In genomic region chr12:49400036-49400852, GRCm38 (mm10) we compare ENCODE assay signal across 14 mouse cellular contexts. TPM values are rescaled to one million over a fixed set of nuclear protein-coding genes. Genes with fewer than 3 reads are reported as not detected.
DNase-seq lines count a peak whose midpoint lies in the region; ATAC-seq and TF ChIP-seq lines count a peak whose summit lies in the region.
"Had no signal": no experiment of that assay in that cellular context is flagged by ENCODE, and none has a peak within 500 bp of the region (broad histone marks: within the 10 kb centered on the region; RNA-seq: fewer than 3 reads in every experiment).

No protein-coding gene starts in this region.

- no peaks in the 10 kb centered on the region for H3K9me3 ChIP-seq in heart, embryonic 16.5 days (replicated peaks; ENCODE audit: control insufficient read depth, low read length)
- no peaks in the 10 kb centered on the region for H3K9me3 ChIP-seq in E14TG2a.4 (ENCODE audit: low read length)
- H3K9me3 ChIP-seq in limb, embryonic 11.5 days (ENCODE audit: control insufficient read depth, low read length), result no peaks in the 10 kb centered on the region

- no peak for TF ChIP-seq POLR2A in embryonic fibroblast, embryonic 13.5 days (IDR thresholded peaks at IDR 0.05; ENCODE audit: low read depth, low read length)

- TF ChIP-seq CTCF in E14TG2a.4 (conservative IDR thresholded peaks at IDR 0.05; ENCODE audit: low read length), result no peak
- TF ChIP-seq CTCF in embryonic fibroblast, embryonic 13.5 days (IDR thresholded peaks at IDR 0.05; ENCODE audit: borderline replicate concordance, insufficient read depth, low read length), result no peak

- H3K4me1 ChIP-seq in heart, embryonic 16.5 days (ENCODE audit: control insufficient read depth, insufficient read depth, low read length), result peaks cover 3% of the 10 kb centered on the region; the same call in 1 of the 2 replicates
- peaks cover 9% of the 10 kb centered on the region; the same call in 1 of the 2 replicates for H3K4me1 ChIP-seq in E14TG2a.4 (replicated peaks; ENCODE audit: low read depth, low read length)
- H3K4me1 ChIP-seq in embryonic fibroblast, embryonic 13.5 days (ENCODE audit: control insufficient read depth, insufficient read depth, low read length), result no peaks in the 10 kb centered on the region
- H3K4me1 ChIP-seq in limb, embryonic 11.5 days (ENCODE audit: control insufficient read depth, insufficient read depth, low read length), result 0 out of 2 replicates have a peak, but pooled peaks cover 2% of the 10 kb centered on the region

- no peak overlapping the region for H3K27ac ChIP-seq in heart, embryonic 16.5 days (ENCODE audit: low read length)
- H3K27ac ChIP-seq in embryonic fibroblast, embryonic 13.5 days (ENCODE audit: insufficient read depth, low read length), result peak overlapping the region; percentile 42; the same call in 1 of the 2 replicates
- no peak overlapping the region for H3K27ac ChIP-seq in limb, embryonic 11.5 days (replicated peaks; ENCODE audit: low read depth, low read length)

- no peaks in the 10 kb centered on the region for H3K36me3 ChIP-seq in heart, embryonic 16.5 days (ENCODE audit: control insufficient read depth, insufficient read depth)
- no peaks in the 10 kb centered on the region for H3K36me3 ChIP-seq in E14TG2a.4 (ENCODE audit: insufficient read depth, low read length)
- no peaks in the 10 kb centered on the region for H3K36me3 ChIP-seq in limb, embryonic 11.5 days (ENCODE audit: control insufficient read depth, insufficient read depth, low read length)

- H3K4me2 ChIP-seq in heart, embryonic 16.5 days (ENCODE audit: low read depth, low read length), result peak overlapping the region; percentile 69; the same call in 1 of the 2 replicates
- no peak overlapping the region for H3K4me2 ChIP-seq in limb, embryonic 11.5 days (ENCODE audit: low read depth, severe bottlenecking)

- H3K27me3 ChIP-seq in heart, embryonic 16.5 days (ENCODE audit: control insufficient read depth, insufficient read depth, low read length), result peaks cover 52% of the 10 kb centered on the region
- peaks cover 53% of the 10 kb centered on the region for H3K27me3 ChIP-seq in E14TG2a.4 (ENCODE audit: insufficient read depth, low read length)
- peaks cover 54% of the 10 kb centered on the region for H3K27me3 ChIP-seq in limb, embryonic 11.5 days (ENCODE audit: control insufficient read depth, insufficient read depth, low read length)

- H3K9ac ChIP-seq in heart, embryonic 16.5 days (ENCODE audit: low read length), result no peak overlapping the region
- H3K9ac ChIP-seq in limb, embryonic 11.5 days (ENCODE audit: low read length), result no peak overlapping the region

- ATAC-seq in heart, embryonic 16.5 days (replicated peaks; ENCODE audit: extremely low read depth, insufficient read depth, low FRiP score), result no peak
- ATAC-seq in limb, embryonic 11.5 days (ENCODE audit: insufficient number of reproducible peaks, low FRiP score, low TSS enrichment, low read depth), result no peak

- WGBS in heart, embryonic 16.5 days, result 6% methylated on average over 9 of the region's 9 CpGs
- WGBS in limb, embryonic 11.5 days, result 5% methylated on average over 9 of the region's 9 CpGs

- no peak for DNase-seq in heart, adult 9 months (ENCODE audit: low spot score in 2 of 2)
- DNase-seq in limb, embryonic 11.5 days (ENCODE audit: low spot score), result peak; percentile 32
- DNase-seq in gastrocnemius, postnatal 25 days, result no peak
- DNase-seq in gastrocnemius, postnatal 4 days (ENCODE audit: low spot score in 2 of 2), result no peak
- DNase-seq in ovary, postnatal 36 days (ENCODE audit: low spot score), result no peak
- DNase-seq: kidney, postnatal 14 days; liver; lung, postnatal 4 days had no signal

- no peak overlapping the region for H3K4me3 ChIP-seq in heart, embryonic 16.5 days (ENCODE audit: low read length)
- peak overlapping the region; percentile 81; the same call in 1 of the 2 replicates for H3K4me3 ChIP-seq in E14TG2a.4 (replicated peaks; ENCODE audit: low read length)
- H3K4me3 ChIP-seq in embryonic fibroblast, embryonic 13.5 days (ENCODE audit: insufficient read depth, low read length), result no peak overlapping the region
- no peak overlapping the region for H3K4me3 ChIP-seq in limb, embryonic 11.5 days (ENCODE audit: low read depth, low read length)

RNA-seq across cellular contexts. Expression of gene Gm43517, which starts 15.3 kb away (rescaled TPM):
- polyA plus RNA-seq in heart, embryonic 16.5 days (2015; fragmentation: Nextera tagmentation; extraction: Ambion mirVana), result not detected in 2 replicates
- polyA plus RNA-seq in embryonic fibroblast, embryonic 13.5 days (2011; ENCODE audit: insufficient read length, low read depth, missing spikeins), result 0.16 and 0.27 TPM in 2 replicates
- not detected in 2 replicates for polyA plus RNA-seq in limb, embryonic 11.5 days (2014; fragmentation: Nextera tagmentation; extraction: Ambion mirVana)
- not detected for total RNA-seq in gastrocnemius, postnatal 25 days (2021)
- not detected for total RNA-seq in gastrocnemius, postnatal 4 days (2021)
- total RNA-seq: heart, adult 8-10 months had no signal
- polyA plus RNA-seq: C2C12; neural tube, embryonic 14.5 days had no signal

RNA-seq across cellular contexts. Expression of gene Foxg1, which starts 17.8 kb away (rescaled TPM):
- polyA plus RNA-seq in heart, embryonic 16.5 days (2015; fragmentation: Nextera tagmentation; extraction: Ambion mirVana), result 0.12 and 0.38 TPM in 2 replicates
- polyA plus RNA-seq in embryonic fibroblast, embryonic 13.5 days (2011; ENCODE audit: insufficient read length, low read depth, missing spikeins), result 3.7 and 13.9 TPM in 2 replicates
- polyA plus RNA-seq in limb, embryonic 11.5 days (2014; fragmentation: Nextera tagmentation; extraction: Ambion mirVana), result not detected in 2 replicates
- not detected for total RNA-seq in gastrocnemius, postnatal 25 days (2021)
- total RNA-seq in gastrocnemius, postnatal 4 days (2021), result not detected
- total RNA-seq: heart, adult 8-10 months had no signal
- polyA plus RNA-seq: C2C12; neural tube, embryonic 14.5 days had no signal
